1 mouse cellular context compared by ENCODE assay signal in the genomic region with DNA sequence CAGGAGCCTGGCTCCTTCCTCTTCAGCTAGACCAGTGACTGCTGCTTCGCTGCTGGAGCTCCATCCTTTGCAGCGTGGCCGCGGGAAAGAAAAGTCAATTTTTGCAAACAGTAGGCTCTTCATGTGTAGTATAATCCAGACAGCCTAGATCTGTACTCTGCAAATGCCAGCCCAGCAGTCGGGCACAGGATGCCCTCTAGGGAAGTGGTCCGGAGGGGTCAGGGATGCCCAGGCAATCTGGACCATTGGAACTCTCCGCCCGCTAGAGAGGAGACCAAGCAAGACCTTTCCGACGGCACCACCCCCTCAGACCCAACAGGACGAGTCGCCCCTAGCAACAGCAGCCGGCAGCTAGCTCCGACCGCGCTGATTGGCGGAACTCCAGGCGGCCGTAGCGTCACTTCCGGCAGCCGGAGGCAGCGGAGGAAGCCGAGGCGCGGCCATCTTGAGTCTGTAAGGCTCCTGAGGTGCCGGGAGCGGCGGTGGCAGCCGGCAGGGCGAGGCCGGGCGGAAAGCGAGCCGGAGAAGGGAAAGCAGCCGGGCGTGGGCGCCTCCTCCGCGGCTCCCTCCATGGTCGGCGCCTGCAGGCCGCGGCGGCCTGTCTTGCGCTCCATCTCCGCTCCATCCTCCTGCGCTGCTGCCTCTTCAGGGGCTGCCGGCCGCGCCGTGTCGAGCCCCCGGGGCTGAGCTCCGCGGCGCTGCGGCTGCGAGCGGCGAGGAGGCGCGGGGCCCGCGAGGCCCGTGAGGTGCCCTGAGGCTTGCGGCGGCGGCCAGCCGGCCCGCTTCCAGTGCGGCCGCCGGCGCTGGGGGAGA.
TF ChIP-seq lines count a peak whose summit lies in the region.

TSS of gene Mark3 (plus strand) at position 450 of the 813 bp plus-strand sequence.

TF ChIP-seq in CH12.LX, 34 proteins besides CTCF, POLR2A, EP300 and RAD21 (continued from another document):
- TF ChIP-seq HCFC1 (IDR thresholded peaks at IDR 0.05; ENCODE audit: low read depth, low read length): peak; percentile 78
- TF ChIP-seq CHD2 (IDR thresholded peaks at IDR 0.05; ENCODE audit: low read length): peak; percentile 97
- no peak for TF ChIP-seq ETS1 (conservative IDR thresholded peaks at IDR 0.05; ENCODE audit: low read depth, low read length)
- peak; percentile 61; the same call in 1 of the 2 replicates for TF ChIP-seq NRF1 (IDR thresholded peaks at IDR 0.05; ENCODE audit: low read depth, low read length)
- peak; percentile 58; the same call in 1 of the 2 replicates for TF ChIP-seq SIN3A (IDR thresholded peaks at IDR 0.05; ENCODE audit: low read length)
- no peak for TF ChIP-seq CHD1 (IDR thresholded peaks at IDR 0.05; ENCODE audit: low read depth, low read length)
- no peak for TF ChIP-seq PAX5 (IDR thresholded peaks at IDR 0.05; ENCODE audit: low read length)
- no peak for TF ChIP-seq POLR2AphosphoS2 (IDR thresholded peaks at IDR 0.05; ENCODE audit: low read depth, low read length)
- TF ChIP-seq E2F4 (IDR thresholded peaks at IDR 0.05; ENCODE audit: insufficient replicate concordance, low read depth, low read length): no peak
- 0 out of 2 replicates have a peak, but pooled peaks have one; percentile 17 for TF ChIP-seq MYC (IDR thresholded peaks at IDR 0.05; ENCODE audit: low read depth, low read length)
- no peak for TF ChIP-seq SMC3 (IDR thresholded peaks at IDR 0.05; ENCODE audit: low read depth, low read length)
- no peak for TF ChIP-seq ZC3H11A (IDR thresholded peaks at IDR 0.05; ENCODE audit: low read depth, low read length)
- TF ChIP-seq ELF1 (IDR thresholded peaks at IDR 0.05; ENCODE audit: low read depth, low read length): peak; percentile 77
- TF ChIP-seq RCOR1 (conservative IDR thresholded peaks at IDR 0.05; ENCODE audit: low read depth, low read length): no peak
- TF ChIP-seq USF1 (IDR thresholded peaks at IDR 0.05; ENCODE audit: low read depth, low read length): no peak
- peak; percentile 72 for TF ChIP-seq ZMIZ1 (IDR thresholded peaks at IDR 0.05; ENCODE audit: low read depth, low read length)
- peak; percentile 91 for TF ChIP-seq MXI1 (IDR thresholded peaks at IDR 0.05; ENCODE audit: low read depth, low read length)
- no peak for TF ChIP-seq JUN (IDR thresholded peaks at IDR 0.05; ENCODE audit: insufficient read depth, low read depth, low read length)
- TF ChIP-seq MAFK (IDR thresholded peaks at IDR 0.05; ENCODE audit: insufficient replicate concordance, low read length): no peak
- no peak for TF ChIP-seq JUND (conservative IDR thresholded peaks at IDR 0.05; ENCODE audit: low read depth, low read length)
- no peak for TF ChIP-seq UBTF (IDR thresholded peaks at IDR 0.05; ENCODE audit: low read depth, low read length)
